Mouse (Mus musculus): ENCODE measurements at regions not wholly inside any gene's neighbourhood (a gene's known extent, or its start where the extent isn't known, plus 50 kb on each side); places are given as distances from the start of the nearest gene placed in this dataset.

GRCm38 (mm10) chr10:125679644-125680043 lies 286.3 kb upstream of the Lrig3 start:
- no peak for TF ChIP-seq EP300 (IDR thresholded peaks at IDR 0.05; ENCODE audit: low read depth in 1 of 2, low read length in 2 of 2)
- TF ChIP-seq CTCF (IDR thresholded peaks at IDR 0.05 in 2 of 3, conservative IDR thresholded peaks at IDR 0.05 in 1 of 3; ENCODE audit: control insufficient read depth in 1 of 3, insufficient read depth in 1 of 3, low read depth in 2 of 3, low read length in 3 of 3, poor library complexity in 1 of 3, severe bottlenecking in 1 of 3), result peak in 1 of 3 experiments; percentile 2; a peak in 2 of 6 replicates
- TF ChIP-seq BHLHE40 (IDR thresholded peaks at IDR 0.05; ENCODE audit: borderline replicate concordance, low read depth, low read length), result no peak
- TF ChIP-seq POLR2A (IDR thresholded peaks at IDR 0.05; ENCODE audit: control insufficient read depth in 1 of 2, insufficient read depth in 1 of 2, low read depth in 1 of 2, low read length in 2 of 2, poor library complexity in 1 of 2), result no peak
- no peak for TF ChIP-seq HCFC1 (IDR thresholded peaks at IDR 0.05; ENCODE audit: low read depth, low read length)
- TF ChIP-seq JUND (IDR thresholded peaks at IDR 0.05; ENCODE audit: low read depth, low read length), result no peak
- no peak for TF ChIP-seq TBP (IDR thresholded peaks at IDR 0.05; ENCODE audit: low read depth, low read length)
- TF ChIP-seq TAL1 (IDR thresholded peaks at IDR 0.05; ENCODE audit: low read length), result no peak
- TF ChIP-seq MAX (IDR thresholded peaks at IDR 0.05; ENCODE audit: low read length), result no peak
- TF ChIP-seq MYB (IDR thresholded peaks at IDR 0.05; ENCODE audit: low read depth, low read length), result no peak
- TF ChIP-seq KAT2A (conservative IDR thresholded peaks at IDR 0.05; ENCODE audit: low read depth, low read length), result no peak
